Mouse (Mus musculus): ENCODE data around the gene Vti1a.

GRCm38 (mm10) chr19:55593729-55594444, 277.8 kb downstream of the Vti1a start:
- TF ChIP-seq EP300 (IDR thresholded peaks at IDR 0.05; ENCODE audit: insufficient read depth, low read depth, low read length) (no peak), CTCF (IDR thresholded peaks at IDR 0.05; ENCODE audit: low read depth, low read length) (no peak)
